In the genomic region with DNA sequence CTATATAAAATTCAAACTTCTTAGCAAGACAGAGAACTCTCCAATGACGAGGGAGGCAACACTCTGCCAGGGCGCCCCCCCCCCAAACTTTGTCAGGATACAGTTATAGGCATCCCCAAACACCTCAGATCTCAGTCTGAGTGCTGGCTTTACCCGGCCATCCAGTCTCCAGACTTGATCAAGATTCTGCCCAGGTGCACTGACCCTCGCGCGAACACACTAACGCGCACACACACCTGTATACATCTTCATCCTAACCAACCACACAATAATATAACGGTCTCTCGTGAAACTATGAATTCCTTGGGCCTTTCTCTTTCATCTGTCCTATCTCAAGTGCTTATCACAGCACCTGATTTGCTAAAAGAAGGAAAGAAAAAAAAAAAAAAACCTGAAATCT, we compare ENCODE assay signal across 8 mouse cellular contexts. TPM values are rescaled to one million over a fixed set of nuclear protein-coding genes. Genes with fewer than 3 reads are reported as not detected.
DNase-seq lines count a peak whose midpoint lies in the region; ATAC-seq and TF ChIP-seq lines count a peak whose summit lies in the region.

No protein-coding gene starts in this region.

- H3K36me3 ChIP-seq in heart, embryonic 14.5 days (ENCODE audit: control insufficient read depth, insufficient read depth, low read length), result no peaks in the 10 kb centered on the region
- H3K36me3 ChIP-seq in G1E (replicated peaks), result peaks cover 5% of the 10 kb centered on the region
- H3K36me3 ChIP-seq in forebrain, embryonic 14.5 days (ENCODE audit: control insufficient read depth, insufficient read depth, low read length), result no peaks in the 10 kb centered on the region
- H3K36me3 ChIP-seq in liver, embryonic 16.5 days (ENCODE audit: control insufficient read depth, insufficient read depth), result no peaks in the 10 kb centered on the region

- no peak for TF ChIP-seq CTCF in G1E (IDR thresholded peaks at IDR 0.05; ENCODE audit: low read depth, low read length)

- H3K27me3 ChIP-seq in heart, embryonic 14.5 days (ENCODE audit: control insufficient read depth, insufficient read depth, low read length), result no peaks in the 10 kb centered on the region
- H3K27me3 ChIP-seq in G1E (ENCODE audit: insufficient read depth, low read length), result no peaks in the 10 kb centered on the region
- H3K27me3 ChIP-seq in forebrain, embryonic 14.5 days (replicated peaks; ENCODE audit: control insufficient read depth, insufficient read depth, low read length), result no peaks in the 10 kb centered on the region
- H3K27me3 ChIP-seq in liver, embryonic 16.5 days (ENCODE audit: control insufficient read depth, insufficient read depth, low read depth, low read length), result no peaks in the 10 kb centered on the region

- H3K9ac ChIP-seq in heart, embryonic 14.5 days (ENCODE audit: low read length), result peak overlapping the region; percentile 92
- H3K9ac ChIP-seq in forebrain, embryonic 14.5 days (ENCODE audit: low read length), result peak overlapping the region; percentile 92
- peak overlapping the region; percentile 94 for H3K9ac ChIP-seq in liver, embryonic 16.5 days (ENCODE audit: low read depth, low read length)

- intact Hi-C loops in left cerebral cortex, postnatal 36 days (cut with DNase I), result loop anchor here (2.0 to 5.0 kb wide), 3 partner anchors 44 to 225 kb away; a partner anchor contains a TSS

- ATAC-seq in heart, embryonic 14.5 days (ENCODE audit: insufficient number of reproducible peaks, insufficient read depth, low FRiP score, low read depth), result no peak
- no peak for ATAC-seq in G1E (ENCODE audit: extremely low read depth, insufficient number of reproducible peaks, low FRiP score, poor library complexity, severe bottlenecking)
- ATAC-seq in forebrain, embryonic 14.5 days, result no peak
- no peak for ATAC-seq in liver, embryonic 16.5 days (ENCODE audit: low read depth)

- H3K4me2 ChIP-seq in heart, embryonic 14.5 days (ENCODE audit: low read length), result peak overlapping the region; percentile 82
- H3K4me2 ChIP-seq in forebrain, embryonic 14.5 days (ENCODE audit: low read length), result peak overlapping the region; percentile 60
- peak overlapping the region; percentile 88 for H3K4me2 ChIP-seq in liver, embryonic 16.5 days (ENCODE audit: low read depth, low read length)

- H3K4me1 ChIP-seq in heart, embryonic 14.5 days (ENCODE audit: control insufficient read depth in 2 of 2, insufficient read depth in 2 of 2, low read length in 2 of 2), result peaks cover 6 to 22% of the 10 kb centered on the region in 2 experiments; a peak in 3 of 4 replicates
- H3K4me1 ChIP-seq in G1E (ENCODE audit: insufficient read depth, low read depth, low read length), result peaks cover 29% of the 10 kb centered on the region
- peaks cover 14% of the 10 kb centered on the region for H3K4me1 ChIP-seq in forebrain, embryonic 14.5 days (ENCODE audit: control insufficient read depth, insufficient read depth, low read length)
- peaks cover 16% of the 10 kb centered on the region for H3K4me1 ChIP-seq in liver, embryonic 16.5 days (ENCODE audit: control insufficient read depth, low read depth, low read length)

- H3K4me3 ChIP-seq in heart, embryonic 14.5 days (ENCODE audit: control insufficient read depth in 1 of 2, insufficient read depth in 1 of 2, low read depth in 1 of 2, low read length in 2 of 2), result peak overlapping the region; percentile 61 to 92
- H3K4me3 ChIP-seq in G1E (ENCODE audit: low read depth, low read length), result peak overlapping the region; percentile 90
- H3K4me3 ChIP-seq in forebrain, embryonic 14.5 days (ENCODE audit: low read depth, low read length), result peak overlapping the region; percentile 90
- peak overlapping the region; percentile 99 for H3K4me3 ChIP-seq in liver, embryonic 16.5 days (ENCODE audit: low read depth, low read length)

- peak overlapping the region; percentile 87 to 98 for H3K27ac ChIP-seq in heart, embryonic 14.5 days (replicated peaks in 1 of 2; ENCODE audit: control insufficient read depth in 1 of 2, insufficient read depth in 1 of 2, low read depth in 2 of 2, low read length in 2 of 2)
- H3K27ac ChIP-seq in forebrain, embryonic 14.5 days (ENCODE audit: low read depth, low read length), result no peak overlapping the region
- peak overlapping the region; percentile 93 for H3K27ac ChIP-seq in liver, embryonic 16.5 days (ENCODE audit: low read length)

- WGBS in heart, embryonic 14.5 days, result 9% methylated on average over 10 of the region's 10 CpGs
- 16% methylated on average over 10 of the region's 10 CpGs for WGBS in forebrain, embryonic 14.5 days
- 11% methylated on average over 10 of the region's 10 CpGs for WGBS in liver, embryonic 16.5 days (ENCODE audit: insufficient replicate concordance)

- DNase-seq in heart, adult 8-10 months (ENCODE audit: low spot score), result no peak
- no peak for DNase-seq in G1E (ENCODE audit: low spot score)
- DNase-seq in forebrain, embryonic 14.5 days (ENCODE audit: low spot score), result no peak
- DNase-seq in adrenal gland, postnatal 36 days, result no peak
- DNase-seq in ovary, postnatal 10 days (ENCODE audit: low spot score), result no peak
- no peak for DNase-seq in left cerebral cortex, postnatal 36 days (ENCODE audit: low spot score in 2 of 2)

- no peaks in the 10 kb centered on the region for H3K9me3 ChIP-seq in heart, embryonic 14.5 days (ENCODE audit: control insufficient read depth, low read length)
- no peaks in the 10 kb centered on the region for H3K9me3 ChIP-seq in G1E (replicated peaks)
- no peaks in the 10 kb centered on the region for H3K9me3 ChIP-seq in forebrain, embryonic 14.5 days (replicated peaks; ENCODE audit: control insufficient read depth, low read length)
- no peaks in the 10 kb centered on the region for H3K9me3 ChIP-seq in liver, embryonic 16.5 days (replicated peaks; ENCODE audit: control insufficient read depth, low read length)

RNA-seq across cellular contexts. Expression of a gene that starts 0.9 kb away (rescaled TPM):
- 85.2 and 89.7 TPM in 2 replicates for polyA plus RNA-seq in heart, embryonic 14.5 days (2014; fragmentation: Nextera tagmentation; extraction: Ambion mirVana)
- 10 to 100 TPM; 30.0 to 36.4 (median 34.8) TPM for total RNA-seq in heart, adult 8-10 months (2022)
- 75.8 and 90.2 TPM in 2 replicates for total RNA-seq in G1E (2014; fragmentation: Nextera tagmentation)
- total RNA-seq in G1E (2017), result 37.5 and 66.8 TPM in 2 replicates
- 11.0 and 12.4 TPM in 2 replicates for polyA plus RNA-seq in G1E (2012)
- 154 and 165 TPM in 2 replicates for polyA plus RNA-seq in forebrain, embryonic 14.5 days (2014; fragmentation: Nextera tagmentation; extraction: Ambion mirVana)
- 36.4 and 38.4 TPM in 2 replicates for polyA plus RNA-seq in liver, embryonic 16.5 days (2015; fragmentation: Nextera tagmentation; extraction: Ambion mirVana)
- 10 to 100 TPM; 47.9 to 55.5 TPM for total RNA-seq in adrenal gland, postnatal 36 days (2021)
- 10 to 100 TPM; 55.2 to 64.7 TPM for total RNA-seq in left cerebral cortex, postnatal 36 days (2021)

RNA-seq across cellular contexts. Expression of a gene that starts 41.6 kb away (rescaled TPM):
- polyA plus RNA-seq in heart, embryonic 14.5 days (2014; fragmentation: Nextera tagmentation; extraction: Ambion mirVana), result 27.1 and 27.8 TPM in 2 replicates
- total RNA-seq in heart, adult 8-10 months (2022), result 10 to 100 TPM; 14.2 to 18.1 (median 15.5) TPM
- total RNA-seq in G1E (2014; fragmentation: Nextera tagmentation) (41.2 and 41.9 TPM in 2 replicates), G1E (2017) (36.9 and 41.6 TPM in 2 replicates)
- polyA plus RNA-seq in G1E (2012), result 3.9 and 4.0 TPM in 2 replicates
- polyA plus RNA-seq in forebrain, embryonic 14.5 days (2014; fragmentation: Nextera tagmentation; extraction: Ambion mirVana), result 6.7 and 7.6 TPM in 2 replicates
- polyA plus RNA-seq in liver, embryonic 16.5 days (2015; fragmentation: Nextera tagmentation; extraction: Ambion mirVana), result 9.1 and 9.8 TPM in 2 replicates
- total RNA-seq in adrenal gland, postnatal 36 days (2021), result 10 to 100 TPM; 23.9 to 38.2 TPM
- 10 to 100 TPM; 14.1 to 14.8 TPM for total RNA-seq in left cerebral cortex, postnatal 36 days (2021)

RNA-seq across cellular contexts. Expression of a gene that starts 59.7 kb away (rescaled TPM):
- polyA plus RNA-seq in heart, embryonic 14.5 days (2014; fragmentation: Nextera tagmentation; extraction: Ambion mirVana), result 0.57 and 1.0 TPM in 2 replicates
- 1 to 10 TPM; 1.0 to 1.8 (median 1.2) TPM for total RNA-seq in heart, adult 8-10 months (2022)
- not detected in 2 replicates for total RNA-seq in G1E (2014; fragmentation: Nextera tagmentation)
- 0.06 and 0.11 TPM in 2 replicates for total RNA-seq in G1E (2017)
- polyA plus RNA-seq in G1E (2012), result not detected in 2 replicates
- polyA plus RNA-seq in forebrain, embryonic 14.5 days (2014; fragmentation: Nextera tagmentation; extraction: Ambion mirVana), result 4.7 and 4.8 TPM in 2 replicates
- polyA plus RNA-seq in liver, embryonic 16.5 days (2015; fragmentation: Nextera tagmentation; extraction: Ambion mirVana), result 0.07 and 0.11 TPM in 2 replicates
- 1 to 10 TPM in 1 of 2 experiments, under 1 TPM in 1; 0.76 to 1.1 TPM for total RNA-seq in adrenal gland, postnatal 36 days (2021)
- 1 to 10 TPM; 6.5 to 8.5 TPM for total RNA-seq in left cerebral cortex, postnatal 36 days (2021)
